Mouse (Mus musculus): Measurements from ENCODE around the gene Ccdc7a. TPM values are rescaled to one million over a fixed set of nuclear protein-coding genes. Genes with fewer than 3 reads are reported as not detected.

Gene Ccdc7a
- polyA plus RNA-seq, 1 experiment from 2014 or later = not detected

Other genes with a start within 250 kb of the Ccdc7a start
- gene Ccdc7b, start 1.6 kb upstream of the Ccdc7a start, polyA plus RNA-seq (2016; fragmentation: Nextera tagmentation; extraction: Ambion mirVana) = not detected in 2 replicates
- gene Gm10999, start 66.1 kb upstream of the Ccdc7a start, polyA plus RNA-seq (2016; fragmentation: Nextera tagmentation; extraction: Ambion mirVana) = not detected in 2 replicates
- gene 2610044O15Rik8, start 168.9 kb upstream of the Ccdc7a start, polyA plus RNA-seq (2016; fragmentation: Nextera tagmentation; extraction: Ambion mirVana) = 19.0 and 19.6 TPM in 2 replicates

Data from heart, embryonic 10.5 days (tissue).